Mouse (Mus musculus) heart, postnatal 0 days (tissue): ENCODE results near the gene Gfra1. TPM values are rescaled to one million over a fixed set of nuclear protein-coding genes. Genes with fewer than 3 reads are reported as not detected.

Source experiments
- ATAC-seq: fragments of 200-750 bp; cut with Nextera tagmentation; 2 replicates; pipeline ENCODE4 v1.8.0; 2017; ENCODE audit warnings: low read depth, moderate number of reproducible peaks, moderate library complexity; ENCODE audit not compliant: insufficient read depth
- DNase-seq: peaks from one replicate; pipeline ENCODE4 v3.0.0-alpha.2; 2016; ENCODE audit warnings: low spot score
- H3K27ac ChIP-seq: fragments of 300-500 bp; sonication (generic); 2 replicates; pipeline ENCODE4 v1.5.1; 2014; ENCODE audit warnings: low read depth, mild to moderate bottlenecking
- H3K27me3 ChIP-seq: fragments of 300-500 bp; sonication (generic); 2 replicates; pipeline ENCODE4 v1.6.1; 2014; ENCODE audit warnings: low read length, mixed read lengths; ENCODE audit not compliant: control insufficient read depth, insufficient read depth
- H3K36me3 ChIP-seq: fragments of 300-500 bp; sonication (generic); replicated peaks from 2 replicates; pipeline ENCODE4 v1.6.1; 2014; ENCODE audit warnings: low read length, mixed read lengths; ENCODE audit not compliant: control insufficient read depth, insufficient read depth
- H3K4me1 ChIP-seq: fragments of 300-500 bp; sonication (generic); 2 replicates; pipeline ENCODE4 v1.6.1; 2014; ENCODE audit warnings: antibody characterized with exemption; ENCODE audit not compliant: control insufficient read depth, insufficient read depth
- H3K4me2 ChIP-seq: fragments of 300-500 bp; sonication (generic); 2 replicates; pipeline ENCODE4 v1.6.1; 2014; ENCODE audit warnings: low read depth, mild to moderate bottlenecking, low read length, moderate library complexity
- H3K4me3 ChIP-seq: fragments of 300-500 bp; sonication (generic); 2 replicates; pipeline ENCODE4 v1.5.1; 2014; ENCODE audit warnings: low read depth, low read length
- H3K9ac ChIP-seq: fragments of 300-500 bp; sonication (generic); replicated peaks from 2 replicates; pipeline ENCODE4 v1.6.1; 2014; ENCODE audit warnings: low read depth, low read length, mixed read lengths
- H3K9me3 ChIP-seq: fragments of 300-500 bp; sonication (generic); replicated peaks from 2 replicates; pipeline ENCODE4 v1.6.1; 2016; ENCODE audit warnings: low read length; ENCODE audit not compliant: control insufficient read depth
- CTCF ChIP-seq: IDR thresholded peaks from 2 replicates; pipeline ENCODE4 v1.5.1; 2016; ENCODE audit warnings: antibody characterized with exemption, control low read depth, low read depth
- EP300 ChIP-seq: IDR thresholded peaks from 2 replicates; pipeline ENCODE4 v1.6.1; 2016; ENCODE audit warnings: antibody characterized with exemption, low read depth
- WGBS: fragments of 180-500 bp; shearing (Covaris S2); extraction: QIAGEN DNeasy Blood & Tissue Kit; methylation state at CpG from one replicate; pipeline ENCODE4 v1.1.7; 2014; 5-methylcytosine and 5-hydroxymethylcytosine counted together
- polyA plus RNA-seq: library from polyadenylated mRNA; unstranded; fragments of >200 nt; fragmentation: Nextera tagmentation; extraction: Ambion mirVana; gene quantifications from 2 replicates; pipeline ENCODE4 v1.2.1, GENCODE M21; 2015
- total RNA-seq: library from RNA; depleted of rRNA; stranded (reverse); fragments of >200 nt; gene quantifications from 2 replicates; pipeline ENCODE4 v1.2.3, GENCODE M21; 2014; ENCODE audit warnings: low replicate concordance

Gene Gfra1
- total and polyA plus RNA-seq, 2 experiments from 2014 or later: 0.63 to 0.65 TPM

DNA sequence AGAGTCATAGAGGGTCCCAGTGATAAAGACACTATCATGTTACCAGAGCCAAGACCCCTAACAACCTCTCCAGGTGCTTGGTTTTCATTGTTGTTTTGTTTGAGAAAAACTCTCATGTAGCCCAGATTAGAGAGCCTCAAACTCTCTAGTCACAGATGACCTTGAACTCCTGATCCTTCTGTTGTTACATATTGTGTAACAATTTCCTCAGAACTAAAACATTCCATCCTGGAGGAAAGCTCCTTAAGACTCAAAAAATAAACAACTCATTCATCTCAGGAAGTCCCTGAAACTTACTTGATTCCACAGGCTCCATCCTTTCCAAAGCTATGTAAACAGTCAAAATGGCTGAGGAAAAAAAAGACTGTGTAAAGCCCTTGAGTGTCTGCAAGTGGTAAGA, 49.0 kb downstream of the Gfra1 start:
- Histone ChIP-seq H3K4me1 (no peaks in the 10 kb centered on the region), H3K9ac (no peak overlapping the region), H3K27me3 (no peaks in the 10 kb centered on the region), H3K9me3 (no peaks in the 10 kb centered on the region), H3K27ac (no peak overlapping the region), H3K4me2 (no peak overlapping the region), H3K36me3 (no peaks in the 10 kb centered on the region), H3K4me3 (no peak overlapping the region)
- ATAC-seq: no peak
- TF ChIP-seq CTCF (no peak), EP300 (no peak)
- no peak for DNase-seq

GRCm38 (mm10) chr19:58400224-58400623, 55.5 kb downstream of the Gfra1 start:
- no peaks in the 10 kb centered on the region for H3K27me3 ChIP-seq
- DNase-seq (no peak), ATAC-seq (no peak)

GRCm38 (mm10) chr19:58399166-58399565, 56.5 kb downstream of the Gfra1 start:
- ATAC-seq: no peak
- no peak overlapping the region for H3K4me3 ChIP-seq
- H3K9me3 ChIP-seq: no peaks in the 10 kb centered on the region
- TF ChIP-seq EP300 (no peak), CTCF (no peak)
- H3K4me2 ChIP-seq: no peak overlapping the region
- no peaks in the 10 kb centered on the region for H3K27me3 ChIP-seq
- H3K36me3 ChIP-seq: no peaks in the 10 kb centered on the region
- 22% methylated on average over 6 of the region's 6 CpGs for WGBS
- no peaks in the 10 kb centered on the region for H3K4me1 ChIP-seq
- no peak overlapping the region for H3K9ac ChIP-seq
- DNase-seq: no peak
- no peak overlapping the region for H3K27ac ChIP-seq

More at GRCm38 (mm10) chr19:58400224-58400623, 55.5 kb downstream of the Gfra1 start:
- Histone ChIP-seq H3K4me3 (no peak overlapping the region), H3K27ac (no peak overlapping the region), H3K9me3 (no peaks in the 10 kb centered on the region), H3K4me2 (no peak overlapping the region), H3K4me1 (no peaks in the 10 kb centered on the region), H3K36me3 (no peaks in the 10 kb centered on the region), H3K9ac (no peak overlapping the region)
- 77% methylated on average over 3 of the region's 3 CpGs for WGBS
- TF ChIP-seq EP300 (no peak), CTCF (no peak)

DNA sequence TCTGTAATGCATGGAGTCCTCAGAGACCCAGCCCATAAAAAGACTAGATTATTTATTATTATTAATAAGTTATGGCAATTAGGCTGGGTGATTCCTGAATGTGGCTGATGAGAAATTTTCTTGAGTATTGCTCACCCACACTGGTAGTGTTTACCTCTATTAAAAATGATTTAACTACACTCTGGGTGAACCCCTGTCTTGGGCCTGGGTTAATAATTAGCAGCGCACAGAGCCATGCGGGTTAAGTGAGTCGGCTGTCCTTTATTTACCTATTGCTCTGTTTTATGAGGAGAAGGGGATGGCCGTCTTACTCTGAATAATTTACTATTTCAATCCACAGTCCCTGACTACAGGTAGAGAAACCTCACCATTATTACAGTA, 59.1 kb downstream of the Gfra1 start:
- ATAC-seq: no peak
- Histone ChIP-seq H3K4me2 (no peak overlapping the region), H3K4me3 (no peak overlapping the region), H3K27ac (no peak overlapping the region), H3K27me3 (no peaks in the 10 kb centered on the region), H3K9ac (no peak overlapping the region), H3K9me3 (no peaks in the 10 kb centered on the region), H3K4me1 (no peaks in the 10 kb centered on the region), H3K36me3 (no peaks in the 10 kb centered on the region)
- no peak for TF ChIP-seq CTCF
- no peak for TF ChIP-seq EP300
- 87% methylated on average over 4 of the region's 4 CpGs for WGBS
- no peak for DNase-seq

- Histone ChIP-seq H3K27me3 (no peaks in the 10 kb centered on the region), H3K4me1 (no peaks in the 10 kb centered on the region), H3K36me3 (no peaks in the 10 kb centered on the region), H3K4me2 (no peak overlapping the region), H3K9me3 (no peaks in the 10 kb centered on the region), H3K27ac (no peak overlapping the region), H3K9ac (no peak overlapping the region), H3K4me3 (no peak overlapping the region)
- 77% methylated on average over 16 of the region's 16 CpGs for WGBS
- DNase-seq (no peak), ATAC-seq (no peak)
- TF ChIP-seq EP300 (no peak), CTCF (no peak)
These were observed 59.7 kb downstream of the Gfra1 start for GRCm38 (mm10) chr19:58395785-58396603.

DNA sequence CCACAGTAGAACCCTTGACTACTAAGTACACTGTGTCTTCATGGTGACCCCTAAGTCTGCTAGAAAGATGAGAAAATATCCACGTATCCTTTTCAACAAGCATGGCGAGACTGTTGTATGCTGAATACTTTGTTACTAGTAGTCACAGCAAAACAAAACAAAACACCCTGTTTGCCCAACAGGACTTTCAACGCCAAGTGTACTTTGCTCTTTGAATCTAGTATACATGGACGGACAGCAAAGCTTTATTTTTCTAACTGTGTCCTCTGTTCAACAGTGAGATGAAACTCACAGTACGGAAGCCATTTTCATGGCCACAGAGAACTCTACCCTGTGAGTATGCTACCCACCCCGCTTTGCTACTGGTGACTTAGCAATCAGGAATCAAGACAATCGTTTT, 62.6 kb downstream of the Gfra1 start:
- Histone ChIP-seq H3K9me3 (no peaks in the 10 kb centered on the region), H3K4me3 (no peak overlapping the region), H3K36me3 (no peaks in the 10 kb centered on the region), H3K4me1 (no peaks in the 10 kb centered on the region), H3K27me3 (no peaks in the 10 kb centered on the region), H3K27ac (no peak overlapping the region), H3K9ac (no peak overlapping the region), H3K4me2 (no peak overlapping the region)
- no peak for ATAC-seq
- WGBS: 82% methylated on average over 7 of the region's 7 CpGs
- DNase-seq: no peak
- TF ChIP-seq EP300 (no peak), CTCF (no peak)
